Mouse (Mus musculus): Measurements from ENCODE around the gene Gm27029. TPM values are rescaled to one million over a fixed set of nuclear protein-coding genes. Genes with fewer than 3 reads are reported as not detected.

Gene Gm27029
- polyA plus RNA-seq, 1 experiment: 3.8 TPM

DNA sequence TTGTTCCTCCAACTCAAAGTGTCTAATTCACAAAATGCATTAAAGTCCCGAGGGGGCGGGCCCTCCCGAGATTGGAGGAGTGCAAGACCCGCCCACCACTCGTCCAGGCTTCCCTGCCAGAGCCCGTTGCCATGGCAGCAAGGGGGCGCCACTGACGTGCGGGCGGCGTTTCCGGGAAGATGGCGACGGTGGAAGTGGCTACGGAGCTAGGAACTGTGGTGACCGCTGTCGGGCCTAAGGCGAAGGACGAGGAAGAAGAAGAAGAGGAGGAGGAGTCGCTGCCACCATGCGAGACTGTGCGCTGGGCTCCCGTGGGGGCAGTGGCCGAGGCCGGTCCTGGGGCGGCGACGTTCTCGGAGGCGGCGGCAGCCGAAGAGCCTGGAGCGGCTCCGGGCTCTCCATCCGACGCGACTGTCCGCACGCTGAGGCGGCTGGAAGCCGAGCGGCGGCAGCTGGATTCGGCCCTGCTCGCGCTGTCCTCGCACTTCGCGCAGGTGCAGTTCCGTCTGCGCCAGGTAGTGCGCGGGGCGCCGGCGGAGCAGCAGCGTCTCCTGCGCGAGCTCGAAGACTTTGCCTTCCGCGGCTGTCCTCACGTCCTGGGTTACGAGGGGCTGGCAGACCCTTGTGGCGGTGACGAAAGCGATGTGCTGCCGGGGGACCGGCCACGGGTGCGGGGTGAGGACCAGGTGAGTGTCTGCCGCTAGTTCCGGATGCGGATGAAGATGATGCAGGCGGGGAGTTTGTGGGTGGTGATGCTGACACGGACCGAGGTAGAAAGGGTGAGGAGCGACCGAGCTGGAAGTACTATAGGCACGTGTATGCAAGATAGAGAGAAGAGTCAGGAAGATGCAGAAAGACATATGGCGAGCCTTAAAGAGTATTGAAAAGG lies 573 bp upstream of the Gm27029 start, which contains the start of the genes Rundc1 and Ptges3l:
Rundc1 (plus strand) TSS at position 161 of the 889 bp plus-strand sequence.
Ptges3l (minus strand) TSS at position 409 of the 889 bp plus-strand sequence.
- Histone ChIP-seq H3K4me3 (peak within 1 kb of the TSS; percentile 66), H3K36me3 (ENCODE audit: control insufficient read depth, insufficient read depth) (no peaks in the 10 kb centered on the region), H3K79me2 (ENCODE audit: control insufficient read depth, insufficient read depth) (peaks cover 27% of the 10 kb centered on the region), H3K27me3 (ENCODE audit: control insufficient read depth, insufficient read depth, insufficient read length) (no peaks in the 10 kb centered on the region), H3K4me2 (ENCODE audit: low read depth) (peak within 1 kb of the TSS; percentile 98), H3ac (ENCODE audit: control insufficient read depth, insufficient read length) (peak within 1 kb of the TSS; percentile 64)
- TF ChIP-seq POLR2A (IDR thresholded peaks at IDR 0.05; ENCODE audit: insufficient read length, low read depth) (peak; percentile 79), POLR2AphosphoS2 (IDR thresholded peaks at IDR 0.05; ENCODE audit: insufficient read length, low read depth) (peak; percentile 69), E2F4 (IDR thresholded peaks at IDR 0.05; ENCODE audit: insufficient read depth) (no peak)

DNA sequence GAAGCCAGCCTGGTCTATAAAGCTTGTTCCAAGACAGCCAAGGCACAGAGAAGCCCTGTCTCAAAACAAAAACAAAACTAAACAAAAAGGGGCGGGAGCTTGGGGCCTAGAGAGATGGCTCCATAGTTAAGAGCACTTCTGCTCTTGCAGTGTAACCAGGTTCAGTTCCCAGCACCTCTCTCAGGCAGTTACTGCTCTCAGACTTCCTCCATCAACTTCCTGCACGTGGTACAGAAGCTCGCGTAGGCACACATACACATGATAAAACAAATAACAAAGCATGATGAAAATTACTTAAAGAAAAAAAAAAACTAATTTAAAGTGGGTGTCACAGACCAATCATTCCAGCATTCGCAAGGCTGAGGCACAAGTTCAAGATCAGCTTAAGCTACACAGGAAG lies 4.4 kb downstream of the Gm27029 start:
- no peak overlapping the region for H3K4me3 ChIP-seq
- TF ChIP-seq TCF3 (IDR thresholded peaks at IDR 0.05; ENCODE audit: insufficient read length, low read depth) (no peak), MYOG (IDR thresholded peaks at IDR 0.05; ENCODE audit: control insufficient read depth in 1 of 3, insufficient read depth in 1 of 3, insufficient read length in 2 of 3, low read depth in 2 of 3) (no peak), TCF12 (IDR thresholded peaks at IDR 0.05; ENCODE audit: insufficient read depth, poor library complexity, severe bottlenecking) (no peak), USF1 (IDR thresholded peaks at IDR 0.05; ENCODE audit: low read depth) (no peak), MAX (IDR thresholded peaks at IDR 0.05; ENCODE audit: low read depth) (no peak), E2F4 (IDR thresholded peaks at IDR 0.05; ENCODE audit: insufficient read depth) (no peak), SRF (IDR thresholded peaks at IDR 0.05; ENCODE audit: control insufficient read depth, insufficient read length, low read depth) (no peak), MYOD1 (IDR thresholded peaks at IDR 0.05; ENCODE audit: control insufficient read depth in 1 of 3, insufficient read length in 2 of 3, low read depth in 2 of 3) (no peak), POLR2AphosphoS2 (IDR thresholded peaks at IDR 0.05; ENCODE audit: insufficient read length, low read depth) (no peak), POLR2A (IDR thresholded peaks at IDR 0.05; ENCODE audit: insufficient read length, low read depth) (no peak), REST (IDR thresholded peaks at IDR 0.05; ENCODE audit: insufficient read depth, insufficient read length) (no peak), CEBPB (IDR thresholded peaks at IDR 0.05; ENCODE audit: insufficient read depth, poor library complexity, severe bottlenecking) (no peak)
- H3ac ChIP-seq (ENCODE audit: control insufficient read depth, insufficient read length): no peak overlapping the region
- no peaks in the 10 kb centered on the region for H3K27me3 ChIP-seq (ENCODE audit: control insufficient read depth, insufficient read depth, insufficient read length)
- no peaks in the 10 kb centered on the region for H3K36me3 ChIP-seq (ENCODE audit: control insufficient read depth, insufficient read depth)
- peaks cover 5% of the 10 kb centered on the region for H3K79me2 ChIP-seq (ENCODE audit: control insufficient read depth, insufficient read depth)
- no peak overlapping the region for H3K4me2 ChIP-seq (ENCODE audit: low read depth)

DNA sequence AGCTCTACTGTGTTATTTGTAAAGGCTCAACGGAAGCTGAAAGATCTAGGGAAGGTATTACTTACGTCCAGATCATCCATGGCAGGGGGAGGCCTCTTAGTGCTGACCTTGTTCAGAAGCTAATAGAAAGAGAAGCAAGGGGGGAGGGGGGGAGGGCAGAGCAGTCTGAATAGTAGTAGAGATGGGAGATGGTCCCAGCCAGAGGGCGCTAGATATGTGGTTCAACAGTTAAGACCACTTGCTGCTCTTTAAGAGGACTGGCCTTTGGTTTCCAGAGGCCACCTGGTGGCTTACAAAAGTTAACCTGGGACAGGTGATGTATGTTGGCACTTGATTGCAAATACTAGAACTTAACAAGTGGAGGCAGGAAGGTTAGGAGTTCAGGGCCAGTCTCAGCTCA lies 5.0 kb downstream of the Gm27029 start:
- Histone ChIP-seq H3K79me2 (ENCODE audit: control insufficient read depth, insufficient read depth) (peaks cover 5% of the 10 kb centered on the region), H3K36me3 (ENCODE audit: control insufficient read depth, insufficient read depth) (no peaks in the 10 kb centered on the region), H3K27me3 (ENCODE audit: control insufficient read depth, insufficient read depth, insufficient read length) (no peaks in the 10 kb centered on the region), H3ac (ENCODE audit: control insufficient read depth, insufficient read length) (no peak overlapping the region), H3K4me2 (ENCODE audit: low read depth) (no peak overlapping the region), H3K4me3 (no peak overlapping the region)
- TF ChIP-seq CEBPB (IDR thresholded peaks at IDR 0.05; ENCODE audit: insufficient read depth, poor library complexity, severe bottlenecking): no peak
- TF ChIP-seq MYOG (IDR thresholded peaks at IDR 0.05; ENCODE audit: control insufficient read depth in 1 of 3, insufficient read depth in 1 of 3, insufficient read length in 2 of 3, low read depth in 2 of 3): no peak
- TF ChIP-seq TCF12 (IDR thresholded peaks at IDR 0.05; ENCODE audit: insufficient read depth, poor library complexity, severe bottlenecking): no peak
- no peak for TF ChIP-seq SRF (IDR thresholded peaks at IDR 0.05; ENCODE audit: control insufficient read depth, insufficient read length, low read depth)
- TF ChIP-seq USF1 (IDR thresholded peaks at IDR 0.05; ENCODE audit: low read depth): no peak
- no peak for TF ChIP-seq TCF3 (IDR thresholded peaks at IDR 0.05; ENCODE audit: insufficient read length, low read depth)
- TF ChIP-seq POLR2A (IDR thresholded peaks at IDR 0.05; ENCODE audit: insufficient read length, low read depth): no peak
- TF ChIP-seq REST (IDR thresholded peaks at IDR 0.05; ENCODE audit: insufficient read depth, insufficient read length): no peak
- no peak for TF ChIP-seq E2F4 (IDR thresholded peaks at IDR 0.05; ENCODE audit: insufficient read depth)
- no peak for TF ChIP-seq MYOD1 (IDR thresholded peaks at IDR 0.05; ENCODE audit: control insufficient read depth in 1 of 3, insufficient read length in 2 of 3, low read depth in 2 of 3)
- no peak for TF ChIP-seq MAX (IDR thresholded peaks at IDR 0.05; ENCODE audit: low read depth)
- no peak for TF ChIP-seq POLR2AphosphoS2 (IDR thresholded peaks at IDR 0.05; ENCODE audit: insufficient read length, low read depth)

GRCm38 (mm10) chr11:101418991-101419390 lies 5.6 kb downstream of the Gm27029 start:
- TF ChIP-seq POLR2AphosphoS2 (IDR thresholded peaks at IDR 0.05; ENCODE audit: insufficient read length, low read depth) (no peak), MYOD1 (IDR thresholded peaks at IDR 0.05; ENCODE audit: control insufficient read depth in 1 of 3, insufficient read length in 2 of 3, low read depth in 2 of 3) (no peak)
- Histone ChIP-seq H3K36me3 (ENCODE audit: control insufficient read depth, insufficient read depth) (peaks cover 3% of the 10 kb centered on the region), H3K4me3 (no peak overlapping the region), H3K27me3 (ENCODE audit: control insufficient read depth, insufficient read depth, insufficient read length) (no peaks in the 10 kb centered on the region), H3K79me2 (ENCODE audit: control insufficient read depth, insufficient read depth) (peaks cover 5% of the 10 kb centered on the region), H3K4me2 (ENCODE audit: low read depth) (no peak overlapping the region), H3ac (ENCODE audit: control insufficient read depth, insufficient read length) (no peak overlapping the region)

All from myocyte (in vitro differentiated cells).